Mouse (Mus musculus): ENCODE data around the gene Hoxd12. TPM values are rescaled to one million over a fixed set of nuclear protein-coding genes. Genes with fewer than 3 reads are reported as not detected.
A peak's percentile ranks its signal among the peaks of the same experiment; 100 is the strongest.

Hoxd12 gene
- polyA plus RNA-seq, 1 experiment from 2014 or later = not detected

GRCm38 (mm10) chr2:74691995-74692807, 17.4 kb downstream of the Hoxd12 start:
- Histone ChIP-seq H3K9me3 (replicated peaks; ENCODE audit: control insufficient read depth, low read length) (no peaks in the 10 kb centered on the region; the same call in 1 of the 2 replicates), H3K4me2 (ENCODE audit: low read depth, low read length) (no peak overlapping the region), H3K27ac (ENCODE audit: low read length) (no peak overlapping the region), H3K9ac (ENCODE audit: low read length) (no peak overlapping the region), H3K4me3 (ENCODE audit: low read length) (no peak overlapping the region), H3K36me3 (ENCODE audit: control insufficient read depth, insufficient read depth) (no peaks in the 10 kb centered on the region), H3K27me3 (ENCODE audit: control insufficient read depth, insufficient read depth, low read length) (peaks cover 90% of the 10 kb centered on the region), H3K4me1 (ENCODE audit: control insufficient read depth, insufficient read depth, low read length) (no peaks in the 10 kb centered on the region)
- ATAC-seq (replicated peaks; ENCODE audit: extremely low read depth, insufficient read depth, low FRiP score) = no peak
- WGBS = 4% methylated on average over 35 of the region's 35 CpGs

DNA sequence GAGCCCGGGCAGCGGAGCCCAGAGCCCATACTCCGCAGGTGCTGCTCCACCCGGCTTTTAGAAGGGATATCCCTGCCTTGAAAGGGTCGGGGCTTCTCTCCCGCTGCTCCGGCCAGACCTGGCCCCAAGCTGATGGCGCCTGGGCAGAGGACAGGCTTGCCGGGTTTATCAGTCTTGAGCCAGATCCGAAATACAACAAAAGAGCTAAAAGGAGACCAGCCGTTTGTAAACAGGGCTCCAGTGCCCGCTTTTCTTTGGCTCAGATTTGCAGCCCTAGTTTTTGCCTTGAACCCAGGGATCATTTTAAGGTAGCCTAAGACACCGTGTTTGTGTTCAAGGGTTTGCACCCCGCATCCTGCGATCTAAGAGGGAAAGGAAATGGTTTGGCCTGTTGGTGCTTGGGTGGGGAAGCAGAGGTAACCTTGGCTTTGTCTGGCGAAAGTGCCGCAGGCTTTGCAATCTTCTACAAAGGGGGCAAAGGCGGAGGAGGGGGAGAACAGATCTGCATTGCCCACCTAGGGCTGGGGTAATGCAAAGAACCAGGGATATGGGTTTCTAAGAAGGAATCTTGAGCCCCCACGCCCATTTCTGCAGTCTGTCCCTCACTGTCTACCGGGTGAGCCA, 18.1 kb downstream of the Hoxd12 start:
- 2% methylated on average over 20 of the region's 20 CpGs for WGBS
- H3K27me3 ChIP-seq (ENCODE audit: control insufficient read depth, insufficient read depth, low read length) = peaks cover 88% of the 10 kb centered on the region
- no peak for ATAC-seq (replicated peaks; ENCODE audit: extremely low read depth, insufficient read depth, low FRiP score)
- no peaks in the 10 kb centered on the region for H3K36me3 ChIP-seq (ENCODE audit: control insufficient read depth, insufficient read depth)
- H3K4me2 ChIP-seq (ENCODE audit: low read depth, low read length) = no peak overlapping the region
- no peak overlapping the region for H3K9ac ChIP-seq (ENCODE audit: low read length)
- no peak overlapping the region for H3K27ac ChIP-seq (ENCODE audit: low read length)
- no peak overlapping the region for H3K4me3 ChIP-seq (ENCODE audit: low read length)
- H3K9me3 ChIP-seq (replicated peaks; ENCODE audit: control insufficient read depth, low read length) = no peaks in the 10 kb centered on the region; the same call in 1 of the 2 replicates
- H3K4me1 ChIP-seq (ENCODE audit: control insufficient read depth, insufficient read depth, low read length) = peaks cover 3% of the 10 kb centered on the region; the same call in 1 of the 2 replicates

- peaks cover 90% of the 10 kb centered on the region for H3K27me3 ChIP-seq (ENCODE audit: control insufficient read depth, insufficient read depth, low read length)
- no peaks in the 10 kb centered on the region for H3K36me3 ChIP-seq (ENCODE audit: control insufficient read depth, insufficient read depth)
- WGBS = 11% methylated on average over 4 of the region's 4 CpGs
- no peak overlapping the region for H3K27ac ChIP-seq (ENCODE audit: low read length)
- H3K4me1 ChIP-seq (ENCODE audit: control insufficient read depth, insufficient read depth, low read length) = peaks cover 7% of the 10 kb centered on the region; the same call in 1 of the 2 replicates
- H3K4me3 ChIP-seq (ENCODE audit: low read length) = no peak overlapping the region
- ATAC-seq (replicated peaks; ENCODE audit: extremely low read depth, insufficient read depth, low FRiP score) = no peak
- no peak overlapping the region for H3K9ac ChIP-seq (ENCODE audit: low read length)
- no peak overlapping the region for H3K4me2 ChIP-seq (ENCODE audit: low read depth, low read length)
- H3K9me3 ChIP-seq (replicated peaks; ENCODE audit: control insufficient read depth, low read length) = no peaks in the 10 kb centered on the region; the same call in 1 of the 2 replicates
Observed at GRCm38 (mm10) chr2:74693432-74693827, 18.6 kb downstream of the Hoxd12 start.

DNA sequence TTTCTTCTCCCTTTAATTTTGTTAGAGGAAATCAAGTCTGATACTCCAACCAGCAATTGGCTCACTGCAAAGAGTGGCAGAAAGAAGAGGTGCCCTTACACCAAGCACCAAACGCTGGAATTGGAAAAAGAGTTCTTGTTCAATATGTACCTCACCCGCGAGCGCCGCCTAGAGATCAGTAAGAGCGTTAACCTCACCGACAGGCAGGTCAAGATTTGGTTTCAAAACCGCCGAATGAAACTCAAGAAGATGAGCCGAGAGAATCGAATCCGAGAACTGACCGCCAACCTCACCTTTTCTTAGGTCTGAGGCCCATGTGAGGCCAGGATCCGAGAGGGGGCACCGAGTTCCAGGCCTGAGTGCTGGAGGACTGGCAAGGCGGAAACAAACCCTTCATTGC, 19.3 kb downstream of the Hoxd12 start:
- Histone ChIP-seq H3K27me3 (ENCODE audit: control insufficient read depth, insufficient read depth, low read length) (peaks cover 90% of the 10 kb centered on the region), H3K27ac (ENCODE audit: low read length) (no peak overlapping the region), H3K4me3 (ENCODE audit: low read length) (no peak overlapping the region), H3K4me1 (ENCODE audit: control insufficient read depth, insufficient read depth, low read length) (peaks cover 7% of the 10 kb centered on the region; the same call in 1 of the 2 replicates), H3K9me3 (replicated peaks; ENCODE audit: control insufficient read depth, low read length) (no peaks in the 10 kb centered on the region; the same call in 1 of the 2 replicates), H3K9ac (ENCODE audit: low read length) (no peak overlapping the region), H3K4me2 (ENCODE audit: low read depth, low read length) (no peak overlapping the region), H3K36me3 (ENCODE audit: control insufficient read depth, insufficient read depth) (no peaks in the 10 kb centered on the region)
- no peak for ATAC-seq (replicated peaks; ENCODE audit: extremely low read depth, insufficient read depth, low FRiP score)
- WGBS = 2% methylated on average over 16 of the region's 16 CpGs

GRCm38 (mm10) chr2:74695383-74695782, 20.6 kb downstream of the Hoxd12 start:
- ATAC-seq (replicated peaks; ENCODE audit: extremely low read depth, insufficient read depth, low FRiP score) = no peak
- H3K4me1 ChIP-seq (ENCODE audit: control insufficient read depth, insufficient read depth, low read length) = peaks cover 7% of the 10 kb centered on the region; the same call in 1 of the 2 replicates
- H3K9ac ChIP-seq (ENCODE audit: low read length) = no peak overlapping the region
- no peaks in the 10 kb centered on the region for H3K36me3 ChIP-seq (ENCODE audit: control insufficient read depth, insufficient read depth)
- H3K27ac ChIP-seq (ENCODE audit: low read length) = no peak overlapping the region
- H3K27me3 ChIP-seq (ENCODE audit: control insufficient read depth, insufficient read depth, low read length) = peaks cover 90% of the 10 kb centered on the region
- no peak overlapping the region for H3K4me3 ChIP-seq (ENCODE audit: low read length)
- H3K4me2 ChIP-seq (ENCODE audit: low read depth, low read length) = no peak overlapping the region
- 0% methylated on average over 1 of the region's 1 CpGs for WGBS
- H3K9me3 ChIP-seq (replicated peaks; ENCODE audit: control insufficient read depth, low read length) = no peaks in the 10 kb centered on the region; the same call in 1 of the 2 replicates

DNA sequence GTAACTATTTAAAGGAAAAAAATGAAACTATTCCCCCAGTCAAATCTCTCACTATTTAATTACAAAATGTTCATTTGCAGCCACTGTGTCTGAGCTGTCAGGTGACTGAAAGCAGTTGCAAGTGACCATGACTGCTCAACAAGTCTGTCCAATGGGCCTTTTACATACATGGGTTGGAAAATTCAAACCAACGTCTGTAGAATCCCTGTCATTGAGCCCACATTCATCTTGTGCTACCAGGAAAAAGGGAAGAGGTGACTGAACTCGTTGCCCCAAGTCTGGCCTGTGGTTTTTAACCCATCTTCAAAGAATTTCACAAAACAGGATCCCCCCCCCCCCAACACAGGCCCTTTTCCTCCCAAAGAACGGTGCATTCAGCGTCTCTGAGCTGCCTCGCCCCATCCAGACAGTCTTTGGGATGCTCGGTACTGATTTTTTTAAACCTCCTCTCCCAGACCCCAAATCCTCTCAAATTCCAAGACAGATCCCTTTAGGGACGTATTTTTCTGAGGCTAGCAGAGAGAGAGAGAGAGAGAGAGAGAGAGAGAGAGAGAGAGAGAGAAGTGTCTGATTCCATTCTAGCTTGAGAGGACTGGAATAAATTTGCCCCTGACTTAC, 21.1 kb downstream of the Hoxd12 start:
- no peaks in the 10 kb centered on the region; the same call in 1 of the 2 replicates for H3K9me3 ChIP-seq (replicated peaks; ENCODE audit: control insufficient read depth, low read length)
- peaks cover 94% of the 10 kb centered on the region for H3K27me3 ChIP-seq (ENCODE audit: control insufficient read depth, insufficient read depth, low read length)
- WGBS = 4% methylated on average over 7 of the region's 7 CpGs
- H3K4me3 ChIP-seq (ENCODE audit: low read length) = no peak overlapping the region
- no peak overlapping the region for H3K9ac ChIP-seq (ENCODE audit: low read length)
- H3K4me2 ChIP-seq (ENCODE audit: low read depth, low read length) = no peak overlapping the region
- no peak for ATAC-seq (replicated peaks; ENCODE audit: extremely low read depth, insufficient read depth, low FRiP score)
- H3K4me1 ChIP-seq (ENCODE audit: control insufficient read depth, insufficient read depth, low read length) = peaks cover 7% of the 10 kb centered on the region; the same call in 1 of the 2 replicates
- H3K27ac ChIP-seq (ENCODE audit: low read length) = no peak overlapping the region
- no peaks in the 10 kb centered on the region for H3K36me3 ChIP-seq (ENCODE audit: control insufficient read depth, insufficient read depth)

DNA sequence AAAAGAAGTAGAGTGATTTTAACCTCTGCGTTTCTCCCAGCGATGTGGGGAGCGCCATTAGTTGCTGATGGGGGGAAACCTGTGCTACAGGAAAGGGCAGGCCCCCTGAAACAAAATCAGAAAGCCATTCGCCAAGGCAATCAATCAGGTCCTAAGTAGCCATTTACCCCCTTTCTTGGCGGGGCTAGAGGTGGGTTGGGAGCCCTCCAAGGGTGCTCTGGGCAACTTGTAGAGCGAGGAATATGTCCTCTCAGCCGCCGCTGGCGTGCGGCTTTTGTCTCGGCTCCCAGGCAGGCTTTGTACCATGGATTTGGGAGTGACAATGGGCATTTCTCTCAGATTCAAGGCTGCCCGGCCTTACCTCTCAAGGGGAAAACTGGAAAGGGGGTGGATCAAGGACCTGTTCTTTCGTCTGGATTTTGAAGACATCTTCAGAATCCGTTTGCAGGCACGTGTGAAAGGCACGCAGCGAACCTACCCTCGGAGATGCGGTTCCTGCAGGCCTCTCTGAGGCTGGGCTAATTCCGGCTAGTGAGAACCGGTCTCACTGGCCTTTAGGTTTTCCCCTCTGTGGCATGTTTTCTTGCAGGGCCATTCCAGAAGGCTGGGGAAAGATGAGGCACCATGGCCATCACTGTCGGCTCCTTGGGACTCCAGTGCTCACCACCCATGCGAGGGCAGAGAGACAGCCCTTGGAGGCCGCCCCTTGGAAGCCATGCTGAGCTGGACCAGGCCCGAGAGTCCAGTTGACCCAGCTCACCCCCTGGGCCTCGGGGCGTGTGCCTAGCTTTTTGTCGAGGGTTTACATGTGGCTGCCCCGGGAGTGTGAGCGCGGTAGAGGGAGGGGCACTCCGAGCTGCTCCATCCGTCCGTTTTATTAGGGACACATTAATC, 21.9 kb downstream of the Hoxd12 start:
- Histone ChIP-seq H3K27me3 (ENCODE audit: control insufficient read depth, insufficient read depth, low read length) (peaks cover 94% of the 10 kb centered on the region), H3K4me1 (ENCODE audit: control insufficient read depth, insufficient read depth, low read length) (peaks cover 7% of the 10 kb centered on the region; the same call in 1 of the 2 replicates), H3K9me3 (replicated peaks; ENCODE audit: control insufficient read depth, low read length) (no peaks in the 10 kb centered on the region), H3K36me3 (ENCODE audit: control insufficient read depth, insufficient read depth) (no peaks in the 10 kb centered on the region), H3K4me3 (ENCODE audit: low read length) (no peak overlapping the region), H3K9ac (ENCODE audit: low read length) (no peak overlapping the region), H3K4me2 (ENCODE audit: low read depth, low read length) (no peak overlapping the region), H3K27ac (ENCODE audit: low read length) (no peak overlapping the region)
- no peak for ATAC-seq (replicated peaks; ENCODE audit: extremely low read depth, insufficient read depth, low FRiP score)
- 3% methylated on average over 34 of the region's 34 CpGs for WGBS

GRCm38 (mm10) chr2:74697567-74698121, 22.8 kb downstream of the Hoxd12 start, which contains the start of gene Hoxd9:
Hoxd9 (plus strand) TSS chr2:74697727.
- H3K4me3 ChIP-seq (ENCODE audit: low read length) = peak within 1 kb of the TSS; percentile 44
- H3K9me3 ChIP-seq (replicated peaks; ENCODE audit: control insufficient read depth, low read length) = no peaks in the 10 kb centered on the region
- H3K4me2 ChIP-seq (ENCODE audit: low read depth, low read length) = peak within 1 kb of the TSS; percentile 65
- H3K36me3 ChIP-seq (ENCODE audit: control insufficient read depth, insufficient read depth) = no peaks in the 10 kb centered on the region
- H3K9ac ChIP-seq (ENCODE audit: low read length) = no peak within 1 kb of the TSS
- peaks cover 7% of the 10 kb centered on the region; the same call in 1 of the 2 replicates for H3K4me1 ChIP-seq (ENCODE audit: control insufficient read depth, insufficient read depth, low read length)
- no peak within 1 kb of the TSS for H3K27ac ChIP-seq (ENCODE audit: low read length)
- peaks cover 91% of the 10 kb centered on the region for H3K27me3 ChIP-seq (ENCODE audit: control insufficient read depth, insufficient read depth, low read length)
- under 1% methylated on average over 43 of the region's 43 CpGs for WGBS
- peak; percentile 28 for ATAC-seq (replicated peaks; ENCODE audit: extremely low read depth, insufficient read depth, low FRiP score)
